ENCODE assay signal across 8 mouse cellular contexts in genomic region chr4:150853680-150854461, GRCm38 (mm10). TPM values are rescaled to one million over a fixed set of nuclear protein-coding genes. Genes with fewer than 3 reads are reported as not detected.
DNase-seq lines count a peak whose midpoint lies in the region; ATAC-seq and TF ChIP-seq lines count a peak whose summit lies in the region.

Gene Errfi1 (plus strand): TSS chr4:150853919.

- no peaks in the 10 kb centered on the region for H3K36me3 ChIP-seq in embryonic facial prominence, embryonic 11.5 days (replicated peaks; ENCODE audit: control insufficient read depth, insufficient read depth, low read depth, low read length)
- no peaks in the 10 kb centered on the region for H3K36me3 ChIP-seq in heart, embryonic 14.5 days (ENCODE audit: control insufficient read depth, insufficient read depth, low read length)
- H3K36me3 ChIP-seq in kidney, postnatal 0 days (ENCODE audit: insufficient read depth, low read length): no peaks in the 10 kb centered on the region
- no peaks in the 10 kb centered on the region for H3K36me3 ChIP-seq in liver, embryonic 16.5 days (ENCODE audit: control insufficient read depth, insufficient read depth)

- 51% methylated on average over 13 of the region's 13 CpGs for WGBS in embryonic facial prominence, embryonic 11.5 days
- 63% methylated on average over 13 of the region's 13 CpGs for WGBS in heart, embryonic 14.5 days
- WGBS in kidney, postnatal 0 days: 42% methylated on average over 13 of the region's 13 CpGs
- 56% methylated on average over 13 of the region's 13 CpGs for WGBS in liver, embryonic 16.5 days (ENCODE audit: insufficient replicate concordance)
- WGBS in olfactory bulb, adult 2 months: 73% methylated on average over 13 of the region's 13 CpGs

- peaks cover 3% of the 10 kb centered on the region; the same call in 1 of the 2 replicates for H3K4me1 ChIP-seq in embryonic facial prominence, embryonic 11.5 days (ENCODE audit: control insufficient read depth, insufficient read depth, low read length)
- H3K4me1 ChIP-seq in heart, embryonic 14.5 days (ENCODE audit: control insufficient read depth in 2 of 2, insufficient read depth in 2 of 2, low read length in 2 of 2): 0 out of 4 replicates have a peak, but pooled peaks cover 2 to 8% of the 10 kb centered on the region in 2 experiments
- peaks cover 4% of the 10 kb centered on the region; the same call in 1 of the 2 replicates for H3K4me1 ChIP-seq in kidney, postnatal 0 days (replicated peaks; ENCODE audit: insufficient read depth, low read length)
- peaks cover 6% of the 10 kb centered on the region for H3K4me1 ChIP-seq in liver, embryonic 16.5 days (ENCODE audit: control insufficient read depth, low read depth, low read length)
- peaks cover 8% of the 10 kb centered on the region for H3K4me1 ChIP-seq in olfactory bulb, adult 2 months (ENCODE audit: control insufficient read depth, insufficient read depth, low read length)

- H3K4me3 ChIP-seq in embryonic facial prominence, embryonic 11.5 days (ENCODE audit: low read depth, low read length): peak within 1 kb of the TSS; percentile 88
- peak within 1 kb of the TSS; percentile 32 to 74 for H3K4me3 ChIP-seq in heart, embryonic 14.5 days (ENCODE audit: control insufficient read depth in 1 of 2, insufficient read depth in 1 of 2, low read depth in 1 of 2, low read length in 2 of 2)
- peak within 1 kb of the TSS; percentile 94; the same call in 1 of the 2 replicates for H3K4me3 ChIP-seq in kidney, postnatal 0 days (replicated peaks; ENCODE audit: low read depth, low read length)
- H3K4me3 ChIP-seq in liver, embryonic 16.5 days (ENCODE audit: low read depth, low read length): peak within 1 kb of the TSS; percentile 64
- H3K4me3 ChIP-seq in olfactory bulb, adult 2 months (ENCODE audit: insufficient read depth, low read depth, low read length): peak within 1 kb of the TSS; percentile 77

- H3K27ac ChIP-seq in embryonic facial prominence, embryonic 11.5 days (replicated peaks; ENCODE audit: low read depth, low read length): no peak within 1 kb of the TSS
- peak within 1 kb of the TSS in 1 of 2 experiments; percentile 98; a peak in 1 of 4 replicates for H3K27ac ChIP-seq in heart, embryonic 14.5 days (replicated peaks in 1 of 2; ENCODE audit: control insufficient read depth in 1 of 2, insufficient read depth in 1 of 2, low read depth in 2 of 2, low read length in 2 of 2)
- H3K27ac ChIP-seq in kidney, postnatal 0 days: peak within 1 kb of the TSS; percentile 78
- peak within 1 kb of the TSS; percentile 76 for H3K27ac ChIP-seq in liver, embryonic 16.5 days (ENCODE audit: low read length)
- 0 out of 2 replicates have a peak within 1 kb of the TSS, but pooled peaks have one; percentile 10 for H3K27ac ChIP-seq in olfactory bulb, adult 2 months (ENCODE audit: insufficient read depth, low read depth, low read length)

- H3K9me3 ChIP-seq in embryonic facial prominence, embryonic 11.5 days (replicated peaks; ENCODE audit: control insufficient read depth, low read length): no peaks in the 10 kb centered on the region
- no peaks in the 10 kb centered on the region for H3K9me3 ChIP-seq in heart, embryonic 14.5 days (ENCODE audit: control insufficient read depth, low read length)
- no peaks in the 10 kb centered on the region for H3K9me3 ChIP-seq in kidney, postnatal 0 days (replicated peaks; ENCODE audit: low read length)
- H3K9me3 ChIP-seq in liver, embryonic 16.5 days (replicated peaks; ENCODE audit: control insufficient read depth, low read length): no peaks in the 10 kb centered on the region

- no peak for TF ChIP-seq POLR2A in olfactory bulb, adult 2 months (IDR thresholded peaks at IDR 0.05; ENCODE audit: insufficient read depth, low read depth, low read length)

- peak within 1 kb of the TSS; percentile 42 for H3K9ac ChIP-seq in embryonic facial prominence, embryonic 11.5 days (replicated peaks; ENCODE audit: low read length)
- H3K9ac ChIP-seq in heart, embryonic 14.5 days (ENCODE audit: low read length): peak within 1 kb of the TSS; percentile 55
- peak within 1 kb of the TSS; percentile 48; the same call in 1 of the 2 replicates for H3K9ac ChIP-seq in kidney, postnatal 0 days (ENCODE audit: low read depth, low read length)
- no peak within 1 kb of the TSS; the same call in 1 of the 2 replicates for H3K9ac ChIP-seq in liver, embryonic 16.5 days (ENCODE audit: low read depth, low read length)

- H3K27me3 ChIP-seq in embryonic facial prominence, embryonic 11.5 days (ENCODE audit: control insufficient read depth, insufficient read depth, low read length): no peaks in the 10 kb centered on the region
- H3K27me3 ChIP-seq in heart, embryonic 14.5 days (ENCODE audit: control insufficient read depth, insufficient read depth, low read length): no peaks in the 10 kb centered on the region
- no peaks in the 10 kb centered on the region for H3K27me3 ChIP-seq in kidney, postnatal 0 days (ENCODE audit: insufficient read depth, low read length)
- peaks cover 23% of the 10 kb centered on the region for H3K27me3 ChIP-seq in liver, embryonic 16.5 days (ENCODE audit: control insufficient read depth, insufficient read depth, low read depth, low read length)

- peak; percentile 25 for DNase-seq in ovary, postnatal 36 days (ENCODE audit: low spot score)
- no peak for DNase-seq in ovary, adult 18-20 months (ENCODE audit: low spot score)
- no peak for DNase-seq in embryonic facial prominence, embryonic 11.5 days (ENCODE audit: low spot score)
- peak; percentile 39 for DNase-seq in kidney, postnatal 0 days (ENCODE audit: low spot score)
- no peak for DNase-seq in spleen, postnatal 10 days (ENCODE audit: low spot score in 2 of 2)

- TF ChIP-seq CTCF in kidney, postnatal 0 days (IDR thresholded peaks at IDR 0.05; ENCODE audit: low read depth): no peak
- no peak for TF ChIP-seq CTCF in olfactory bulb, adult 2 months (IDR thresholded peaks at IDR 0.05; ENCODE audit: insufficient read depth, low read depth, low read length)

- H3K4me2 ChIP-seq in embryonic facial prominence, embryonic 11.5 days (ENCODE audit: low read depth, low read length): peak within 1 kb of the TSS; percentile 74
- H3K4me2 ChIP-seq in heart, embryonic 14.5 days (ENCODE audit: low read length): peak within 1 kb of the TSS; percentile 74
- peak within 1 kb of the TSS; percentile 78 for H3K4me2 ChIP-seq in kidney, postnatal 0 days (ENCODE audit: low read length)
- H3K4me2 ChIP-seq in liver, embryonic 16.5 days (ENCODE audit: low read depth, low read length): peak within 1 kb of the TSS; percentile 69

- peak; percentile 21; the same call in 1 of the 2 replicates for ATAC-seq in embryonic facial prominence, embryonic 11.5 days (replicated peaks; ENCODE audit: insufficient number of reproducible peaks, low FRiP score, low TSS enrichment, low read depth)
- ATAC-seq in heart, embryonic 14.5 days (ENCODE audit: insufficient number of reproducible peaks, insufficient read depth, low FRiP score, low read depth): no peak
- peak; percentile 61 for ATAC-seq in kidney, postnatal 0 days (replicated peaks; ENCODE audit: low FRiP score, low read depth)
- ATAC-seq in liver, embryonic 16.5 days (ENCODE audit: low read depth): peak; percentile 77

RNA-seq across cellular contexts. Expression of gene Errfi1, which starts in this region (rescaled TPM):
- polyA plus RNA-seq in embryonic facial prominence, embryonic 11.5 days (2014; fragmentation: Nextera tagmentation; extraction: Ambion mirVana): 30.7 and 31.8 TPM in 2 replicates
- 9.4 and 10.7 TPM in 2 replicates for polyA plus RNA-seq in heart, embryonic 14.5 days (2014; fragmentation: Nextera tagmentation; extraction: Ambion mirVana)
- 34.1 and 35.5 TPM in 2 replicates for polyA plus RNA-seq in kidney, postnatal 0 days (2015; fragmentation: Nextera tagmentation; extraction: Ambion mirVana)
- polyA plus RNA-seq in liver, embryonic 16.5 days (2015; fragmentation: Nextera tagmentation; extraction: Ambion mirVana): 38.7 and 41.4 TPM in 2 replicates
- not detected in 2 replicates for polyA plus RNA-seq in olfactory bulb, adult 2 months (2012; ENCODE audit: insufficient read depth, insufficient read length, low replicate concordance, missing spikeins)

Comparison
In these comparisons a context has a peak if more than half of its experiments do, and no peak if none do; other contexts are left out.
1. RNA of gene Errfi1 (polyA plus RNA-seq): 38.7 to 41.4 TPM in liver, embryonic 16.5 days, 34.1 to 35.5 TPM in kidney, postnatal 0 days, 30.7 to 31.8 TPM in embryonic facial prominence, embryonic 11.5 days and 9.4 to 10.7 TPM in heart, embryonic 14.5 days; not detected in olfactory bulb, adult 2 months; every median in the first group is over 10 times any median in the second.
2. DNase-seq: peak in ovary, postnatal 36 days (single experiment) and kidney, postnatal 0 days (single experiment); none in ovary, adult 18-20 months (single experiment), embryonic facial prominence, embryonic 11.5 days (single experiment) and spleen, postnatal 10 days (0 of 2).
3. Peak in every context shown above with its lines, with median percentiles within 50 percentile points of each other: H3K4me2 ChIP-seq and H3K4me3 ChIP-seq.